Mouse (Mus musculus) adrenal gland, adult 8-10 months (tissue): ENCODE measurements at regions not wholly inside any gene's neighbourhood (a gene's known extent, or its start where the extent isn't known, plus 50 kb on each side); places are given as distances from the start of the nearest gene placed in this dataset.
"Not testable (repeated sequence)": the region's sequence is repeated elsewhere in the genome, so short reads cannot be mapped to it uniquely, and the experiment has no call there.

Experiments
- DNase-seq: peaks from one replicate; pipeline ENCODE4 v3.0.0; 2022

DNA sequence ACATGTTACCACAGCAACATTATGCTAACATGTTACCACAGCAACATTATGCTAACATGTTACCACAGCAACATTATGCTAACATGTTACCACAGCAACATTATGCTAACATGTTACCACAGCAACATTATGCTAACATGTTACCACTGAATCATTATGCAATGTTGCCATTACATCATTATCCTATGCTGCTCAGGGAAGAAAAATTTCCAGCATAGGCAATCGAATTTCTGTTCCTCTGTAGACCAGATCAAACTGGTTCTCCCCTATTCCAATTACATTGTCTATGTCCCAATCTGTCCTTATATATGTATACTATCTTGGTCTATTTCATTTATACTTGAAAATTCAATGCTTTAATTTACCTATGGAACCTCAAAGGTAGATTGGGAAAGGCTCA, 61.3 kb upstream of the Rmdn2 start:
- DNase-seq, result not testable (repeated sequence)

DNA sequence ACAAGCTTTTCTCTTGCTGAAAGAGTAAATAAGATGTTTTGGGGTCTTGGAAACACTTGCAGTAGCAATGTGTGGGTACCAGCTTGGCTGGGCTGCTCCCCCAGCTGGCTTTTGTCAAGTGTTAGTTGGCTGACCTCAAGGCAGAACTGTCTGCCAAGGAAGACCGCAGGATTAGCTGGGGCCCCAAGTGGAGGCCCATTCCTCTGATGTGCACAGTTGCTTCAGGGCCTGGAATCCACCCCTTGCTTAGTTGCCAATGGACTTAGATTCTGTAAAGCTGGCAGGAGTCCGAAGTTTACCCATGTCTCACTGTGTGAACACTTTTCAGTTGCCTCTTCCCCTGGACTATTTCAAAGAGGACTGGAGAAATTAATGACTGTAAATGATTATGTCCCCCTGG, 57.8 kb upstream of the Rmdn2 start:
- no peak for DNase-seq

GRCm38 (mm10) chr17:79555593-79555992, 56.1 kb upstream of the Rmdn2 start:
- no peak for DNase-seq
